Mouse (Mus musculus) neural tube, embryonic 15.5 days (tissue): Measurements from ENCODE around the gene Fn3krp. TPM values are rescaled to one million over a fixed set of nuclear protein-coding genes. Genes with fewer than 3 reads are reported as not detected.
A peak's percentile ranks its signal among the peaks of the same experiment; 100 is the strongest.

ENCODE experiments used
- ATAC-seq: fragments of 200-750 bp; cut with Nextera tagmentation; 2 replicates; pipeline ENCODE4 v1.8.0; 2017; ENCODE audit warnings: mild to moderate bottlenecking, moderate TSS enrichment, moderate library complexity; ENCODE audit not compliant: low FRiP score
- H3K27ac ChIP-seq: fragments of 300-500 bp; sonication (generic); replicated peaks from 2 replicates; pipeline ENCODE4 v1.5.1; 2015; ENCODE audit warnings: mild to moderate bottlenecking, inconsistent platforms
- H3K27me3 ChIP-seq: fragments of 300-500 bp; sonication (generic); replicated peaks from 2 replicates; pipeline ENCODE4 v1.6.1; 2015; ENCODE audit warnings: inconsistent platforms
- H3K36me3 ChIP-seq: fragments of 300-500 bp; sonication (generic); 2 replicates; pipeline ENCODE4 v1.6.1; 2015; ENCODE audit warnings: inconsistent platforms
- H3K4me1 ChIP-seq: fragments of 300-500 bp; sonication (generic); 2 replicates; pipeline ENCODE4 v1.6.1; 2015; ENCODE audit warnings: inconsistent platforms
- H3K4me2 ChIP-seq: fragments of 300-500 bp; sonication (generic); 2 replicates; pipeline ENCODE4 v1.6.1; 2015; ENCODE audit warnings: inconsistent platforms, mild to moderate bottlenecking, moderate library complexity
- H3K4me3 ChIP-seq: fragments of 300-500 bp; sonication (generic); replicated peaks from 2 replicates; pipeline ENCODE4 v1.5.1; 2015; ENCODE audit warnings: mild to moderate bottlenecking, inconsistent platforms
- H3K9ac ChIP-seq: fragments of 300-500 bp; sonication (generic); replicated peaks from 2 replicates; pipeline ENCODE4 v1.6.1; 2015; ENCODE audit warnings: mild to moderate bottlenecking, inconsistent platforms
- H3K9me3 ChIP-seq: fragments of 300-500 bp; sonication (generic); replicated peaks from 2 replicates; pipeline ENCODE4 v1.6.1; 2016; ENCODE audit warnings: inconsistent platforms
- WGBS: fragments of 180-500 bp; shearing (Covaris S2); methylation state at CpG from one replicate; pipeline ENCODE4 v1.1.7; 2015; ENCODE audit warnings: mixed read lengths; 5-methylcytosine and 5-hydroxymethylcytosine counted together
- polyA plus RNA-seq: library from polyadenylated mRNA; unstranded; fragments of >200 nt; fragmentation: Nextera tagmentation; extraction: Ambion mirVana; gene quantifications from 2 replicates; pipeline ENCODE4 v1.2.1, GENCODE M21; 2015

Fn3krp gene
- 9.7 and 9.9 TPM in 2 replicates for polyA plus RNA-seq

GRCm38 (mm10) chr11:121420830-121421552 lies at the start of gene Fn3krp:
Gene Fn3krp (plus strand): TSS chr11:121421401.
- ATAC-seq, result peak; percentile 100
- Histone ChIP-seq H3K9me3 (no peaks in the 10 kb centered on the region), H3K27ac (peak within 1 kb of the TSS; percentile 78), H3K36me3 (no peaks in the 10 kb centered on the region), H3K4me3 (peak within 1 kb of the TSS; percentile 70), H3K4me1 (peaks cover 16% of the 10 kb centered on the region), H3K4me2 (peak within 1 kb of the TSS; percentile 88), H3K27me3 (no peaks in the 10 kb centered on the region), H3K9ac (peak within 1 kb of the TSS; percentile 66)
- under 1% methylated on average over 28 of the region's 28 CpGs for whole genome bisulfite sequencing

DNA sequence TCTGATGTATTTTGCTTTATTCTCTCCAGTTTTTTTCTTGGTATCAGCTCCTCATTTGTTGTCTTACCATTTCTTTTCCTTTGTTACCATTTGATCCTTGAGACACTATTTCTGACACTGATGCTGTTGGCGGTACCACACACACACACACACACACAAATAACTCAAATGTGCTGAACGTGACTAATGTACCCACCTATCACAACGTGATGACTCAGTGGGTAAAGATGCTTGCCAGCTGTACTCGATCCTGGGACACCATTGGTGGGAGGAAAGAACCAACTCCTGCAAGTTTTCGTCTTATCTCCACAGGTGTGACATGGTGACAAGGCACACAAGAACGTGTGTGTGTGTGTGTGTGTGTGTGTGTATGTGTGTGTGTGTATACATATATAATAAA lies 47.9 kb upstream of the Fn3krp start:
- Histone ChIP-seq H3K27ac (no peak overlapping the region), H3K27me3 (no peaks in the 10 kb centered on the region), H3K36me3 (no peaks in the 10 kb centered on the region), H3K9ac (no peak overlapping the region), H3K4me2 (no peak overlapping the region), H3K9me3 (no peaks in the 10 kb centered on the region), H3K4me1 (no peaks in the 10 kb centered on the region), H3K4me3 (no peak overlapping the region)
- WGBS, result 73% methylated on average over 6 of the region's 6 CpGs
- ATAC-seq, result no peak

DNA sequence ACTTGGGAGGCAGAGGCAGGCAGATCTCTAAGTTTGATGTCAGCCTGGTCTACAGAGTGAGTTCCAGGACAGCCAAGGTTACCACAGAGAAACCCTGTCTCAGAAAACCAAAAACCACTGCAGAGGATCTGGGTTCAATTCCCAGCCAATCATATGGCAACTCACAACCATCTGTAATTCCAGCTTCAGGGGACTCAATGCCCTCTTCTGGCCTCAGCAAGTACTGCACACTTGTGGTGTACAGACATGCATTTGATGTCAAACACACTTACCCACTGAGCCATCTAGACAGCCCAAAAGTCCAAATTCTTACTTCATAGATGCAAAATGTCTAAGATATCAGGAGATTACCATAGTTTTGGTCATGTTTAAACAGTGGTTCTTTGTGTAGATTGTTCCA lies 42.6 kb upstream of the Fn3krp start:
- Histone ChIP-seq H3K27me3 (no peaks in the 10 kb centered on the region), H3K4me3 (no peak overlapping the region), H3K27ac (no peak overlapping the region), H3K4me1 (no peaks in the 10 kb centered on the region), H3K9me3 (no peaks in the 10 kb centered on the region), H3K36me3 (0 out of 2 replicates have a peak, but pooled peaks cover 4% of the 10 kb centered on the region), H3K4me2 (no peak overlapping the region), H3K9ac (no peak overlapping the region)
- no peak for ATAC-seq

- H3K27ac ChIP-seq, result no peak overlapping the region
- WGBS, result 16% methylated on average over 6 of the region's 6 CpGs
- no peak overlapping the region for H3K9ac ChIP-seq
- no peak overlapping the region for H3K4me3 ChIP-seq
- ATAC-seq, result no peak
- no peak overlapping the region for H3K4me2 ChIP-seq
- 0 out of 2 replicates have a peak, but pooled peaks cover 4% of the 10 kb centered on the region for H3K36me3 ChIP-seq
- H3K4me1 ChIP-seq, result no peaks in the 10 kb centered on the region
- no peaks in the 10 kb centered on the region for H3K27me3 ChIP-seq
- H3K9me3 ChIP-seq, result no peaks in the 10 kb centered on the region
These were observed 40.9 kb upstream of the Fn3krp start for GRCm38 (mm10) chr11:121380294-121380693.

GRCm38 (mm10) chr11:121387750-121388553 lies 33.2 kb upstream of the Fn3krp start, which contains the start of gene Rab40b:
Gene Rab40b (minus strand): TSS chr11:121388251.
- Histone ChIP-seq H3K4me3 (peak within 1 kb of the TSS; percentile 77), H3K9me3 (no peaks in the 10 kb centered on the region), H3K4me1 (peaks cover 18% of the 10 kb centered on the region), H3K27me3 (no peaks in the 10 kb centered on the region; the same call in 1 of the 2 replicates), H3K36me3 (0 out of 2 replicates have a peak, but pooled peaks cover under 1% of the 10 kb centered on the region), H3K27ac (peak within 1 kb of the TSS; percentile 80), H3K9ac (peak within 1 kb of the TSS; percentile 56), H3K4me2 (peak within 1 kb of the TSS; percentile 83)
- under 1% methylated on average over 61 of the region's 61 CpGs for WGBS
- peak; percentile 99 for ATAC-seq

- WGBS, result 9% methylated on average over 6 of the region's 6 CpGs
- ATAC-seq, result no peak; the same call in 1 of the 2 replicates
These were observed 32.7 kb upstream of the Fn3krp start for GRCm38 (mm10) chr11:121388554-121388945.

DNA sequence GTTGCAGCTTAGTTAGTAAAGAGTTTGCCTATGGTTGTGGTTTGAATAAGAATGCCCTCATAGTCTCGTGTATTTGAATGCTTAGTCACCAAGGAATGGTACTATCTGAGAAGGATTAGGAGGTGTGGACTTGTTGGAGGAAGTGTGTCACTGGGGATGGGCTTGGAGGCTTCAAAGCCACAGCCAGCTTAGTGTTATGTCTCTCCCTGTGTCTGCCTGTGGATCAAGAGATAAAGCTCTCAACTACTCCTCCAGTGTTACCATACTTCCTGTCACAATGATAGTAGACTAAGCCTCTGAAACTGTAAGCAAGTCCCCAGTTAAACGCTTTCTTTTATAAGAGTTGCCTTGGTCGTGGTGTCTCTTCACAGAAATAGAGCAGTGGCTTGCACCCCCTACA lies 30.4 kb upstream of the Fn3krp start:
- ATAC-seq, result no peak
- no peaks in the 10 kb centered on the region for H3K36me3 ChIP-seq
- no peak overlapping the region for H3K9ac ChIP-seq
- WGBS, result 66% methylated on average over 3 of the region's 3 CpGs
- H3K4me2 ChIP-seq, result no peak overlapping the region
- H3K9me3 ChIP-seq, result no peaks in the 10 kb centered on the region
- no peak overlapping the region for H3K27ac ChIP-seq
- H3K4me1 ChIP-seq, result peaks cover 18% of the 10 kb centered on the region
- no peaks in the 10 kb centered on the region; the same call in 1 of the 2 replicates for H3K27me3 ChIP-seq
- no peak overlapping the region for H3K4me3 ChIP-seq

More at GRCm38 (mm10) chr11:121388554-121388945, 32.7 kb upstream of the Fn3krp start:
- Histone ChIP-seq H3K27me3 (no peaks in the 10 kb centered on the region; the same call in 1 of the 2 replicates), H3K4me1 (peaks cover 18% of the 10 kb centered on the region), H3K9ac (no peak overlapping the region), H3K9me3 (no peaks in the 10 kb centered on the region), H3K27ac (0 out of 2 replicates have a peak overlapping the region, but pooled peaks have one; percentile 39), H3K4me2 (peak overlapping the region; percentile 83), H3K4me3 (peak overlapping the region; percentile 77), H3K36me3 (no peaks in the 10 kb centered on the region)

DNA sequence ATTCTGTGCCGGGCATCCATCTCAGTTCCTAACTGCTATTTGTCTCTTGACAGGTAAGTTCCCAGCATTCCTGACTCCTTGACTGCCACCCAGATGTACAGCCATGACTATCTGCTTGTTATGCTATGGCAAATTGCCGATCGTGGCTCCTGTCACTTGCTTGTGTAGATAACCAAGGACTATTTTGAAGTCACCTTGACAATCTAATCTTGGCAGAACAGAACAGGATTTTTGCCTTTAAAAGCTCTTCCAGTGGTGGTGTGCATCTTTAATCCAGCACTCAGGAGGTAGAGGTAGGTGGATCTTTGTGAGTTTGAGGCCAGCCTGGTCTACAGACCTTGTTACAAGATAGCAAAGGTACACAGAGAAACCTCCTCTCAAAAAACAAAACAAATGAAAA lies 28.8 kb upstream of the Fn3krp start:
- H3K9me3 ChIP-seq, result no peaks in the 10 kb centered on the region
- no peak overlapping the region for H3K4me2 ChIP-seq
- 92% methylated on average over 3 of the region's 3 CpGs for WGBS
- H3K27ac ChIP-seq, result no peak overlapping the region
- no peaks in the 10 kb centered on the region; the same call in 1 of the 2 replicates for H3K27me3 ChIP-seq
- no peaks in the 10 kb centered on the region for H3K36me3 ChIP-seq
- no peak overlapping the region for H3K4me3 ChIP-seq
- peaks cover 8% of the 10 kb centered on the region for H3K4me1 ChIP-seq
- no peak for ATAC-seq
- no peak overlapping the region for H3K9ac ChIP-seq

DNA sequence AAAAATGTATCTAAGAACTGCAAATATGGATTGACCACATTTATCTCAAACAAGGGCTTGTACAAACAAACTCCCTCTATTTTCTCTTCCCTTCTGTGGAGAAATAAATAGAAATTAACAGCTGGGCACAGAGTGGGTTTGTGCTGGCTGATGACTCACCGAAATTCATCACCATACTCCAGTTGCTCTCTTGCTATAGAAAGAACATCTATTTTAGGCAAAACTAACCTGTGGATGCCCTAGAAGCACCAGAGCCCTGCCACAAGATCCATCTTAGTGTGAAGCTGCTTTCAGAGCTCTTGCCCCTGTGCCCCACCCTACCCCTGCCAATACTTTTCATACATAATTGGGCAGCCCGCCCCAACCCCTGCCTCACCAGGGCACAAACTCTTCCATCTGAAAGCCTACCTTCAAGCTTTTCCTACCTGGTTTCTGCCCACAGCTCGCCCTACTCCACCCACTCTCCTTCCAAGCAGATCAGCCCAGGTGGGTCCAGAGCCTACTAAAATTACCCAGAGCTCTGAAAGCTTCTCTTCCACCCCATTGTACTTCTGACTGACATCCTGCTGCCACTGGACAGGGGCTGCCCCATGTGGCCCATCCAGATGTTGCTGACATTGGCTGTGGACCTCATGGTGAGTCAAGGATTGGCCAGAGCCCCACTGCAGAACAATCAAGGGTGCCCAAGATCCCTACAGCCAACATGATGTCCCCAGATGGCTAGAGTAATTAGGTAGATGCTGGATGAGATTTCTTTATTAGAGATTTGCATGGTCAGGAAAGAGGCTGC lies 13.6 kb upstream of the Fn3krp start:
- Histone ChIP-seq H3K27me3 (no peaks in the 10 kb centered on the region), H3K4me1 (no peaks in the 10 kb centered on the region), H3K9ac (no peak overlapping the region), H3K27ac (no peak overlapping the region), H3K36me3 (no peaks in the 10 kb centered on the region), H3K4me3 (no peak overlapping the region), H3K9me3 (no peaks in the 10 kb centered on the region), H3K4me2 (no peak overlapping the region)
- ATAC-seq, result no peak
- WGBS, result 77% methylated on average over 3 of the region's 3 CpGs

DNA sequence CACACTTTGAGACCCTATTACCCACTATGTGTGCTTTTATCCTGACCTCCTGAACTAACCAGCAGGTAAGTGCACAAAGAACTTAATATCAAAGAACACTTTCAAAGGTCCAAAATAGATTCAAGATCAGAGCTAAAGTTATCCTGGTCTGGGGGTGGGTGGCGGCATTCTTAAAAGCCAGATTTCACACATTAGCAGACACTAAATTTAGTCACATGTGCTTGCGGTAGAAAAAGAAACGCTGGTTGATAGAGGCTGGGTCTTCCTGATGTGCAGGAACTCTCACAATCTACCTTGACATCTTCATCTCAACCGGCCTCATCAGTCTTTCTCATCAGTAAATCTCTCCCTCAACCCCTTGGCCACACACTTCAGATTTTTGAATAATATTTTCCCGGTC lies 6.4 kb upstream of the Fn3krp start:
- Histone ChIP-seq H3K9me3 (no peaks in the 10 kb centered on the region), H3K9ac (no peak overlapping the region), H3K27me3 (no peaks in the 10 kb centered on the region), H3K4me2 (no peak overlapping the region), H3K36me3 (no peaks in the 10 kb centered on the region), H3K4me3 (no peak overlapping the region), H3K4me1 (no peaks in the 10 kb centered on the region), H3K27ac (no peak overlapping the region)
- ATAC-seq, result no peak
- WGBS, result 94% methylated on average over 5 of the region's 5 CpGs

GRCm38 (mm10) chr11:121415351-121415750 lies 5.8 kb upstream of the Fn3krp start:
- 73% methylated on average over 5 of the region's 5 CpGs for WGBS
- Histone ChIP-seq H3K27me3 (no peaks in the 10 kb centered on the region), H3K36me3 (no peaks in the 10 kb centered on the region), H3K9me3 (no peaks in the 10 kb centered on the region), H3K9ac (no peak overlapping the region), H3K4me1 (0 out of 2 replicates have a peak, but pooled peaks cover 1% of the 10 kb centered on the region), H3K27ac (no peak overlapping the region), H3K4me3 (no peak overlapping the region), H3K4me2 (no peak overlapping the region)
- no peak for ATAC-seq
